Mouse (Mus musculus) forebrain, postnatal 0 days (tissue): ENCODE data around the gene Cma2. TPM values are rescaled to one million over a fixed set of nuclear protein-coding genes. Genes with fewer than 3 reads are reported as not detected.

ENCODE experiments used
- ATAC-seq: fragments of 200-750 bp; cut with Nextera tagmentation; 2 replicates; pipeline ENCODE4 v1.8.0; 2017; ENCODE audit warnings: mild to moderate bottlenecking, moderate library complexity
- DNase-seq: peaks from one replicate; pipeline ENCODE4 v3.0.0-alpha.2; 2015
- H3K27ac ChIP-seq: fragments of 300-500 bp; sonication (generic); 2 replicates; pipeline ENCODE4 v1.5.1; 2014; ENCODE audit warnings: low read depth, mild to moderate bottlenecking, antibody characterized with exemption, low read length, moderate library complexity, mixed read lengths
- H3K27me3 ChIP-seq: fragments of 300-500 bp; sonication (generic); 2 replicates; pipeline ENCODE4 v1.6.1; 2014; ENCODE audit warnings: mild to moderate bottlenecking, low read length, mixed read lengths; ENCODE audit not compliant: insufficient read depth
- H3K36me3 ChIP-seq: fragments of 300-500 bp; sonication (generic); 2 replicates; pipeline ENCODE4 v1.6.1; 2014; ENCODE audit warnings: mild to moderate bottlenecking, moderate library complexity; ENCODE audit not compliant: insufficient read depth
- H3K4me1 ChIP-seq: fragments of 300-500 bp; sonication (generic); 2 replicates; pipeline ENCODE4 v1.6.1; 2014; ENCODE audit warnings: antibody characterized with exemption; ENCODE audit not compliant: insufficient read depth
- H3K4me2 ChIP-seq: fragments of 300-500 bp; sonication (generic); 2 replicates; pipeline ENCODE4 v1.6.1; 2014; ENCODE audit warnings: low read depth, mild to moderate bottlenecking, moderate library complexity
- H3K4me3 ChIP-seq: fragments of 300-500 bp; sonication (generic); 2 replicates; pipeline ENCODE4 v1.5.1; 2014; ENCODE audit warnings: low read depth, low read length, mixed read lengths
- H3K9ac ChIP-seq: fragments of 300-500 bp; sonication (generic); 2 replicates; pipeline ENCODE4 v1.6.1; 2014; ENCODE audit warnings: mild to moderate bottlenecking
- H3K9me3 ChIP-seq: fragments of 300-500 bp; sonication (generic); 2 replicates; pipeline ENCODE4 v1.6.1; 2016; ENCODE audit warnings: low read length
- CTCF ChIP-seq: sonication (generic); IDR thresholded peaks from 2 replicates; pipeline ENCODE4 v1.5.1; 2016; ENCODE audit warnings: antibody characterized with exemption, control low read depth, low read depth
- WGBS: fragments of 180-500 bp; shearing (Covaris S2); extraction: QIAGEN DNeasy Blood & Tissue Kit; methylation state at CpG from one replicate; pipeline ENCODE4 v1.1.7; 2014; 5-methylcytosine and 5-hydroxymethylcytosine counted together
- polyA plus RNA-seq: library from polyadenylated mRNA; unstranded; fragments of >200 nt; fragmentation: Nextera tagmentation; extraction: Ambion mirVana; gene quantifications from 2 replicates; pipeline ENCODE4 v1.2.1, GENCODE M21; 2015
- total RNA-seq: library from RNA; depleted of rRNA; stranded (reverse); fragments of >200 nt; gene quantifications from 2 replicates; pipeline ENCODE4 v1.2.3, GENCODE M21; 2014; rRNA removed

Gene Cma2
- total RNA-seq, result not detected in 2 replicates
- polyA plus RNA-seq, result not detected in 2 replicates

- WGBS, result 82% methylated on average over 6 of the region's 6 CpGs
- Histone ChIP-seq H3K27ac (no peak within 1 kb of the TSS), H3K27me3 (no peaks in the 10 kb centered on the region), H3K36me3 (no peaks in the 10 kb centered on the region), H3K4me1 (no peaks in the 10 kb centered on the region), H3K4me3 (no peak within 1 kb of the TSS), H3K9me3 (no peaks in the 10 kb centered on the region), H3K9ac (no peak within 1 kb of the TSS), H3K4me2 (no peak within 1 kb of the TSS)
- no peak for DNase-seq
- ATAC-seq, result no peak
- no peak for TF ChIP-seq CTCF
These were observed at the start of gene Cma2 for GRCm38 (mm10) chr14:55950346-55951030. TSS of gene Cma2 (plus strand) at chr14:55950980.

GRCm38 (mm10) chr14:55905518-55905917 is 45.3 kb upstream of the Cma2 start:
- DNase-seq (no peak), ATAC-seq (no peak)
- Histone ChIP-seq H3K27me3 (no peaks in the 10 kb centered on the region), H3K4me1 (no peaks in the 10 kb centered on the region), H3K36me3 (no peaks in the 10 kb centered on the region), H3K27ac (no peak overlapping the region), H3K9me3 (no peaks in the 10 kb centered on the region), H3K4me2 (no peak overlapping the region), H3K4me3 (no peak overlapping the region), H3K9ac (no peak overlapping the region)
- 33% methylated on average over 1 of the region's 1 CpGs for WGBS
- peak; percentile 54 for TF ChIP-seq CTCF

- DNase-seq, result no peak
- WGBS, result 64% methylated on average over 4 of the region's 4 CpGs
These were observed 37.4 kb upstream of the Cma2 start for GRCm38 (mm10) chr14:55913406-55913805.

GRCm38 (mm10) chr14:55918240-55919082 is 32.3 kb upstream of the Cma2 start:
- TF ChIP-seq CTCF, result peak; percentile 95
- no peak overlapping the region for H3K27ac ChIP-seq
- no peaks in the 10 kb centered on the region for H3K9me3 ChIP-seq
- H3K36me3 ChIP-seq, result no peaks in the 10 kb centered on the region
- DNase-seq, result peak; percentile 93
- 43% methylated on average over 14 of the region's 14 CpGs for WGBS
- H3K27me3 ChIP-seq, result no peaks in the 10 kb centered on the region
- H3K4me3 ChIP-seq, result no peak overlapping the region
- peak overlapping the region; percentile 2; the same call in 1 of the 2 replicates for H3K9ac ChIP-seq
- ATAC-seq, result peak; percentile 90
- H3K4me1 ChIP-seq, result no peaks in the 10 kb centered on the region
- H3K4me2 ChIP-seq, result no peak overlapping the region; the same call in 1 of the 2 replicates

More at GRCm38 (mm10) chr14:55913406-55913805, 37.4 kb upstream of the Cma2 start:
- H3K27me3 ChIP-seq, result no peaks in the 10 kb centered on the region
- H3K9me3 ChIP-seq, result no peaks in the 10 kb centered on the region
- no peak for ATAC-seq
- no peak overlapping the region for H3K27ac ChIP-seq
- no peak overlapping the region for H3K9ac ChIP-seq
- H3K4me3 ChIP-seq, result no peak overlapping the region
- H3K36me3 ChIP-seq, result no peaks in the 10 kb centered on the region
- no peak overlapping the region for H3K4me2 ChIP-seq
- TF ChIP-seq CTCF, result no peak
- no peaks in the 10 kb centered on the region for H3K4me1 ChIP-seq

GRCm38 (mm10) chr14:55922475-55923232 is 28.1 kb upstream of the Cma2 start:
- no peak for DNase-seq
- ATAC-seq, result no peak
- H3K36me3 ChIP-seq, result no peaks in the 10 kb centered on the region
- no peak overlapping the region for H3K27ac ChIP-seq
- H3K9ac ChIP-seq, result no peak overlapping the region
- WGBS, result 87% methylated on average over 7 of the region's 7 CpGs
- no peak overlapping the region for H3K4me3 ChIP-seq
- H3K27me3 ChIP-seq, result no peaks in the 10 kb centered on the region
- H3K9me3 ChIP-seq, result no peaks in the 10 kb centered on the region
- no peak for TF ChIP-seq CTCF
- no peak overlapping the region for H3K4me2 ChIP-seq
- no peaks in the 10 kb centered on the region for H3K4me1 ChIP-seq

- H3K4me2 ChIP-seq, result no peak overlapping the region
- H3K27me3 ChIP-seq, result no peaks in the 10 kb centered on the region
- no peak for ATAC-seq
- H3K9me3 ChIP-seq, result 0 out of 2 replicates have a peak, but pooled peaks cover 5% of the 10 kb centered on the region
- H3K4me1 ChIP-seq, result no peaks in the 10 kb centered on the region
- H3K36me3 ChIP-seq, result no peaks in the 10 kb centered on the region
- H3K27ac ChIP-seq, result no peak overlapping the region
- WGBS, result 89% methylated on average over 4 of the region's 4 CpGs
- H3K4me3 ChIP-seq, result no peak overlapping the region
- no peak for TF ChIP-seq CTCF
- no peak for DNase-seq
- H3K9ac ChIP-seq, result no peak overlapping the region
These were observed 23.9 kb upstream of the Cma2 start for GRCm38 (mm10) chr14:55926847-55927246.
